Mouse (Mus musculus): Measurements from ENCODE around the gene Plod2.

- TF ChIP-seq TAL1 (IDR thresholded peaks at IDR 0.05; ENCODE audit: low read length) (no peak), GATA1 (IDR thresholded peaks at IDR 0.05; ENCODE audit: low read length) (no peak)
Measured at GRCm38 (mm10) chr9:92547821-92548220, 5.8 kb downstream of the Plod2 start.

Measured in erythroblast, embryonic 14.5 days (primary cell).